Mouse (Mus musculus) lung, postnatal 36 days (tissue): ENCODE measurements around the gene Ins1.

Source experiments
- DNase-seq: peaks from one replicate; pipeline ENCODE4 v3.0.0; 2022; ENCODE audit warnings: mixed read lengths

Gene Ins1

GRCm38 (mm10) chr19:52263997-52264396, at the start of gene Ins1:
TSS of gene Ins1 (plus strand) at chr19:52264297.
- DNase-seq = no peak
